Mouse (Mus musculus): ENCODE measurements at regions not wholly inside any gene's neighbourhood (a gene's known extent, or its start where the extent isn't known, plus 50 kb on each side); places are given as distances from the start of the nearest gene placed in this dataset.
"Not testable (repeated sequence)": the region's sequence is repeated elsewhere in the genome, so short reads cannot be mapped to it uniquely, and the experiment has no call there.

GRCm38 (mm10) chr5:50343681-50344080, 284.9 kb upstream of the Adgra3 start:
- DNase-seq (ENCODE audit: low spot score), result no peak

DNA sequence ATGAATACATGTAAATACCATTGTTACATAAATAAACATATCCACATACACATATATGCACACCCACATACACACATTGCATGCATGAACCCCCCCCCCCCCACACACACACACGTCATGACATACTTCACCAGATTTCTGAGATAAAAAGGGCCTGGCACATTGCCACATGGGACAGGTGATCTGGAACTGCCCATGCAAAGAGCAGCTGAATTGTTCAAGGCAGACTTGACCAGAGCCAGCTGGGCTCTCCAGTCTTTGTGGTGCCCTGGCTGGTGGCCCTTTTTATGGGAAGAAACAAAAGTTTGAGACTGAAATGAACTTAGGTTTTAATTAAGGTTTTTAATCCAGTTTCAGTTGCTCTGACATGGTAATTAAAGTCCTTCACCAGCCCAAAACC, 250.7 kb upstream of the Adgra3 start:
- DNase-seq (ENCODE audit: low spot score), result no peak

- DNase-seq (ENCODE audit: low spot score), result no peak
Observed at GRCm38 (mm10) chr5:50303859-50304480, 245.2 kb upstream of the Adgra3 start.

DNA sequence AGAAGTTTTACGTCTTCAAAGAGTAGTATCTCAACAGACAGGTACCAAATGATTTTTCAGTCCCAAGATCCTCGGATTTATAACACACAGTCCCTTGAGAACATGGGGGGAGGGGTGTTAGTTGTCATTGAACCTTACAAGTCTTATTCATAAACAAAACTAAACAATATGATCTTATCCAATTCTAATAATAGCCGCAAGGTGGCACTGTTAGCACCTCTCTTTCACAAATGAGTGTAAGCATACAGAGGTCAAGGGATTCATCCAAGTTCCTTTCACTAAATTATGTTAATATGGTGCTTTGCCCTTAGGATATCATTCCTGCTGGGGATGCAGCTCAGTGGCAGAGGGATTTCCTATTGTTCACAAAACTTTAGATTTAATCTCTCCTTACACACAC, 235.0 kb upstream of the Adgra3 start:
- DNase-seq (ENCODE audit: low spot score), result no peak

- DNase-seq (ENCODE audit: low spot score), result no peak
Observed at GRCm38 (mm10) chr5:50290879-50291410, 232.1 kb upstream of the Adgra3 start.

DNA sequence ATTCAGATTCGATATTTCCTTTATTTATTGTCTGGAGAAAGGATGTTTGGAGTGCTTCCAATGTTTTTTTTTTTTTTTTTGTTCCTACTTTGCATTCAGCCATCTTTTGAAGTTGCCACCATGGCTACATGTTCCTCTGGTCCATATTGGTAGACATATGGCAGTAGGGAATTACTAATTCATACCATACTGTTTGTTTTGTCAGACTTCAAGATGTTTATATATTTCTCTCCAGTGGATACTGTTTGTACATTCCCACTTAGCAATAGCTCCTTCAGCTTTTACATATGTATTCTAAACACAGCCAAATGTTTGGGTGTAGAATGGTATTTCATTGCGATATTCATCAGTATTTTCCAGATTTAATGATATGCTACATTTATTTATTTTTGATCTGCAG, 201.6 kb upstream of the Adgra3 start:
- DNase-seq (ENCODE audit: low spot score), result no peak

- DNase-seq (ENCODE audit: low spot score), result no peak
Observed at GRCm38 (mm10) chr5:50258017-50258416, 199.2 kb upstream of the Adgra3 start.

- no peak for DNase-seq (ENCODE audit: low spot score)
Observed at GRCm38 (mm10) chr5:50234111-50234510, 175.3 kb upstream of the Adgra3 start.

- DNase-seq (ENCODE audit: low spot score), result no peak
Observed at GRCm38 (mm10) chr5:50216956-50217355, 158.2 kb upstream of the Adgra3 start.

- no peak for DNase-seq (ENCODE audit: low spot score)
Observed at GRCm38 (mm10) chr5:50215960-50216359, 157.2 kb upstream of the Adgra3 start.

DNA sequence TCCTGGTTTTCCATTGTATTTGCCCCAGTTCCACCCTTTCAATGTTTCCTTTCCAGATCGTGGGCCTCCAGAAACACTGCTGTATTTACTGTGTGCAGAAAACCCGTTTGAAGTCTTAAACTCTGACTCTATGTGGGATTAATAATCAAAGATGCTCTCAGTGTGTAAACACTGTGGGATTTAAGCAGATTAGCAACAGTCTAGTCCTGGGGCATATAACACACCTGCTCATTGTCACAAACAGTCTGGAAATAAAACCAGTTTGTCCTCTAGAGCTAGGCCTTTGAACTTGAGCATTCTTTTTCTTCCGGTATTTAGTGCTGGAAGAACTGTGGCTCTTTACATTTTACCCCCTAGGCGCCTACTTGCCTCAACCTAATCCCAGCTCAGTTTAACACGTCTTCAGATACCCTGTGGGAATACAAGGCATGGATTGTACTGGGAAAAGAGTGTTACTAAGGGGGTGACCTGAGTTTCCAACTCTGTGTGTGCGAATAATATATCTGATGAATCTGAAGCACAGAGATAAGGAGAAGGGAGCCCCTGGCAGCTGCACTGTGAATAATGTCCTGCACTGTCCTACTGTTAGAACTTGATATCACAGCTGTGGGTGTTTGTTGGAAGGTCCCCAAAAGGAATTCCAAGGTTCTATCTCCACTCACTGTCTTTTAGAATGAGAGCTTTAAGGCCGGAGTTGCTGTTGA, 143.7 kb upstream of the Adgra3 start:
- DNase-seq (ENCODE audit: low spot score), result no peak

DNA sequence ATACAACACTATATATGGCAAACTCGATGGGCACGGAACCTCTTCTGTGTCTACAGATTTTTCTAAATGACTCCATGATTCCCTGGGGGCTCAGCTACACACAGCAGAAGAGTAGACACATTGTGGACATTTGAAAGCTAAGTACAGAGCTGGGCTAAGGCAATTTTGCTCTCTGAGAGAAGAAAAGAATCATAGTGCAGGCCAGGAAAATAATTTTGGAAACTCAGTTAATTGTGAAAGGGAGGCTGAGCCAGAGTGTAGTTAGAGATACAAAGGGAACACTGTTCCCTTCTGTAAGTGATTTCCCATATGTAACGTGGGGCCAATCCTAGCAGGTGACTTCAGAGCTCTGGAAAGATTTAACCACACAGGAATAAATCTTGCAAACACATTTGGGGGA, 137.6 kb upstream of the Adgra3 start:
- no peak for DNase-seq (ENCODE audit: low spot score)

DNA sequence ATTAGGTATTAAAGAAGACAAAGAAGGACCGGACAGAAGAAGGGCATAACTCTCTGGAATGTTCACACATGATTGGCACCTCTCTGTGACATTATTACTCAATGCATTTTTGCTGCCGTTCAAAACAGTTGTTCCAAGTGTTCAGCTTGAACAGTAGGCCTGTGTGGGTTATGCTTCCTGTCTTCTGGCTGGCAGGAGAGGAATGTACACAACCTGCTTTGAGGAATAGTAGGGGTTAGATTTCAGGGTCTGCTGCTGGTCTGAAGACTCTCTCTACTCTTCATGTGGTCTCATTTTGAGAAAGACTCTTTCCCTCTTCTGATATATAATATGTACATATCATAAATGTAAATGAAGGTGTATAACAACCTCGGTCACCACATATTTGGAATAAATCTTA, 137.2 kb upstream of the Adgra3 start:
- no peak for DNase-seq (ENCODE audit: low spot score)

GRCm38 (mm10) chr5:50189394-50189793, 130.6 kb upstream of the Adgra3 start:
- no peak for DNase-seq (ENCODE audit: low spot score)

- DNase-seq (ENCODE audit: low spot score), result no peak
Observed at GRCm38 (mm10) chr5:50182721-50183120, 123.9 kb upstream of the Adgra3 start.

DNA sequence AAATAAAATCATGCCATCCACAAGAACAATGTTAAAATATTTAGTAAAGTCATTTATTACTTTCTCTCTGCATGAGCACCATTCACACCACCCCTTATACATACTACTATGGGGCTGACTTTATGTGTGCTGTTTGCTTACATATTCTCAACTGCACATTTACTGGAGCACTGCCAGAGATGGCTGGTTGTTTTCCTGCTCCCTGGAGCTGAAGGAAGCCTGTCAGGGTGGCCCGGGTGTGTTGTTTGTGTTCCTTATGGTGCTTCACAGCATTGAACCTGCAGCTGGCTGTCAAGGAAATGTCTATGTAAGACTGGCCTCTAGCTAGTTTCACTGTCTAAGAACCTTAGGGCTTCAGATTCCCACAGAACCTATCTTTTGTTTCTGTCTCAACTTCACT, 97.8 kb upstream of the Adgra3 start:
- DNase-seq (ENCODE audit: low spot score), result no peak

- DNase-seq (ENCODE audit: low spot score), result not testable (repeated sequence)
Observed at GRCm38 (mm10) chr5:50155170-50155860, 96.5 kb upstream of the Adgra3 start.

DNA sequence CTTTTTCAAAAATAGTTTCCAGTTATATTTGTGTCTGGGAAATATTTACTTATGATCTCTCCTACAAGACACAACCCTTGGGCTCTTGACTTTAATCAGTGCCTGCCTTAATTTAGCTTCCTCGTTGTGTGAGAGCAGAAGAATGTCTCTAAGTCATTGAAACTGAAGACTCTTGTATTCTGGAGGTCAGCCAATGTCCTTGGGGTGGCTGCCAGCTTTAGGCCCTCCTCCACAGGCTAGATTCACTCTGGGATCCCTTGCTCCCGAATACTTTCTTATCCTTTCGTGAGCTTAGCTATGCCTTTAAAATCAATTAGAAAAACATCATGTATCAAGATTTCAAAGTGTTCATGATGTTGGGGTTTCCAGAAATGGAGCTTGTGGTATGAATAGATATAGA, 88.1 kb upstream of the Adgra3 start:
- DNase-seq (ENCODE audit: low spot score), result peak; percentile 52

GRCm38 (mm10) chr5:50145458-50146083, 86.8 kb upstream of the Adgra3 start:
- no peak for DNase-seq (ENCODE audit: low spot score)

GRCm38 (mm10) chr5:50130202-50130601, 71.4 kb upstream of the Adgra3 start:
- DNase-seq (ENCODE audit: low spot score), result no peak

DNA sequence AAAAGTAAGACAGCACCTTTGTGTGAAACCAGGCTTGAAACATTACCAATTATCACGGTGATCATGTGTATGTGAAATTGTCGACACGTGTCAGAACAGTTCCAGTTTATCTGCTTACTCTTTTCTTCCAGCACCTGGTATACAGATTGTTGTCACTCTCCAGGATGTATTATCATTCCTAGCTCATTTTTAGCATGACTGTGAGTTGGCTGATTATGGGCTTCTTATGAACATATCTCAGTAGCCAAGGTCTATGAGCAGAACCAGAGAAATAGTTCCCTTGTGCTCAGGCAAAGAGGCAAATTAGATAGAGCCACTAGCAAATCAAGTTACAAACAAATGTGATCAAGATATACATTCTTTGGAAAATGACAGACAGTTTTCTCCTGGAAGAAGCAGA, 70.2 kb upstream of the Adgra3 start:
- DNase-seq (ENCODE audit: low spot score), result no peak

- no peak for DNase-seq (ENCODE audit: low spot score)
Observed at GRCm38 (mm10) chr5:50126594-50126993, 67.8 kb upstream of the Adgra3 start.

- DNase-seq (ENCODE audit: low spot score), result no peak
Observed at GRCm38 (mm10) chr5:50126177-50126576, 67.4 kb upstream of the Adgra3 start.
